Mouse (Mus musculus): ENCODE results near the gene Prkar1a.
A peak's percentile ranks its signal among the peaks of the same experiment; 100 is the strongest.
"Not testable (repeated sequence)": the region's sequence is repeated elsewhere in the genome, so short reads cannot be mapped to it uniquely, and the experiment has no call there.

Prkar1a gene

DNA sequence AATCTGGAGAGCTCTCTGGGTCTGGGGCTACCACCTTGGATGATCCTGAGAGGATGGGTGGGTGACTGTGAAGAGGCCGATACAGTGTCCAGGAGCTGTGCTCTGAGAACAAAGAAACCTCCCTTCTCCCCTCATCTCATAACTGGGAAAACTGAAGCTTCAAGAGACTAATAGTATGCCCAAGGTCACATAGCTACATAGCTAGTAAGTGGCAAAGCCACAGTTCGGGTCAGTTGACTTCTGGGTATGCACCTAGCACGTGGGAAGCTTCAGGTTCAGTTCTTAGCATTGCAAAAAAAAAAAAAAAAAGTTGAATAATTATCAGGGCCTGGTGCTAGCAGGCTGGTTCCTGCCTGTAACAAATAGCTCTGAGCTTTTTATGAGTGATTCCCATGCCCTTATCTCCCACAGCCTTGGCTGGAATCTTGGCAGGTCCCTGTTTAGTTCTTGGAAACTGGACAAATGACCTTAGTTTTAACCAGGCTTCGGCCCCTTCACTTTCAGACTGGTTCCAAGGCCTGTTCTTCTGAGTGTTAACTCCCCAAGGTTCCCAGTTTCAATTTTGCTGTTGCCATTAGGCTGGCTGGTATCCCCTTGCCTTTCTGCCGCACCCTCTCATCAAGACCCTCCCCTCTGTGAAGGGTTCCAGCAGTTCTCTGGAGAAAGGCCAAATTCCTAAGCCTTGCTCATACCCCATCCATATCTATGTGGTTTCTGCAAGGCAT, 7.5 kb upstream of the Prkar1a start:
- DNase-seq (ENCODE audit: low spot score): peak; percentile 87

DNA sequence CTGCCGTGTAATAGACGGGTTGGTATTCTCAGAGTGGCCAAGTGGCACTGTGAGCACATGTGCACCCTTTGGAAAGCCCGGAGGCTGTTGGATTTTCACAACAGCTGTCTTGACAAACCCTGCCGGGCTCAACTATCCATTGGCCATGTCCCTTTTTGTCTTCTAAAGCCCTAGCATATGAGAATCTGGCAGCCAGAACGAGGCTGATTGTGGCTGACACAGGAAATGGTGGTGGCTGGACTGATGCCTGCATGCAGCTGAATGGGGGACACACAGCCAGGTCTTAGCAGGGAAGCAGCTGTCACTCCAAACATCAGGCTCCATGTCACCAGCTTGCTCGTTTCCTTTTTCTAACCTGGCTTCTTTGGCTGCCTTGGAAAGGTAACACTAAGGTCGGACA, 695 bp upstream of the Prkar1a start:
- DNase-seq (ENCODE audit: low spot score): peak; percentile 47

DNA sequence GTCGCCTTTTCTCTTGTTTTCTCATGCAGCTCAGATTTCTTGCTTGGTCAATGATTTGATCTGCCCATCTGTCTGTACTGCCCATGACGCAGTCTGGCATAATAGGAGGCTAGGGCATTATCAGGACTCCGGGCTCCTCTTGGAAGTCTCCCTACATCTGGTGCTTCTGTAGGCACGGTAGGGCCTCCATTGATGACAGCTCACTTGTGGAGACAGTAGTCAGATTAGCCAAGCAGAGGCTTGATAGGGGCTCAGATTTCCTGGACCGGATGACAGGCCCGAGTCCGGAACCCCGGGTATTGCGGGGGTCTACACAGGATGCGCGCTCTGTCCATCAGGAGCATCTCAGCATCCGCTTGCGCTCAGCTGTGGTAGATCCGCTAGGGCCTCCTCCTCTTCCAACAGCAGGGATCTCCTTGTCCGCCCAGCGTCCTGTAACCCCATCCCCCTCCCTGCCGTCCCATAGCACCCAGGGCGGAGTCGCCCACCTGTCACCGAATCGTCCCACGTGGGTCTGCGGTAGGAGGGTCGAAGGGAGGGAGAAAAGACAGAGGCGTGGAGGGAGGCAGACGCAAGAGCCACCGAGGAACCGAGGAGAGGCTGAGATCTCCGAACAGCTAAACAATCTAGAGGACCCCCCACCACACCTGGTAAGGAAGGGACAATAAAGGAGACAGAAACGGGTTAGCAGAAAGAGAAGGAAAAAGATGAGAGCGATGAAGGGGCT, 933 bp downstream of the Prkar1a start:
- peak; percentile 41 for DNase-seq (ENCODE audit: low spot score)

DNA sequence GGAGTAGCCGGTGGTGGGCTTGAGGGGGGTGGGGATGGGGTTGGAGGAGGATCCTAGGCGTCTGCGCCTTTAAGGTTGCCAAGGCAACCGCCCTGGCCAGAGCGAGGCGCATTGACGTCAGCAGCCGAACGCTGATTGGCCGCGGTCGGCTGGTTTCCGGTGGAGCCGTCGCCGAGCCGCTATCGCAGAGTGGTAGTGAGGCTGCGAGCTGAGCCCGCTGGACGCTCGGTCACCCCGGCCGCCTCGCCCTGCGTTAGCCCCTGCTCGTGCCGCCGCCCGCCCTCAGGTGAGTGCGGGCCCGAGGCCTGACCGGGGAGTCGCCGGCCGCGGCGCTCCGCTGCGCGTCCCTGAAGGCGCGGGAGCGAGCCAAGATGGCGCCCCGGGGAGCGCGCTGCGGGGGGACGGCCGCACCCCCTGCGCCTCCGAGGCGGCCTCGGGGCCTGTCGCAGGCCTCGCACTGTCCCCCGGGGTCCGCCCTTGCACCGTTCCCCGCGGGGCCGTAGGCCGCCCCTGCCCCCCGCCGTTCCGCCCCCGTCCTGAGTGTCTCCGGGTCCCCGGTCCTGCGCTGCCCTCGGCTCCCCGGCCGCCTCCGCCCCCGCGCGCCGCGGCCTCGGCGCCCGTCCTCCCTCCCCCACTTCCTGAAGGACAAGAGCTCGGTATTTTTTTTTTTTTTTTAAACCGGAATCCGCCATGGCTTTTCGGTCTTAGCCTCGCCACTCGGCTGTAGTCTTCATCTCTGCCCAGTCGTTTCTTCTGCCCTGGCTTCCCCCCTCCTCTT, 1.8 kb downstream of the Prkar1a start:
- peak; percentile 90 for DNase-seq (ENCODE audit: low spot score)

- peak; percentile 59 for DNase-seq (ENCODE audit: low spot score)
These were observed 2.4 kb downstream of the Prkar1a start for GRCm38 (mm10) chr11:109651566-109652024.

DNA sequence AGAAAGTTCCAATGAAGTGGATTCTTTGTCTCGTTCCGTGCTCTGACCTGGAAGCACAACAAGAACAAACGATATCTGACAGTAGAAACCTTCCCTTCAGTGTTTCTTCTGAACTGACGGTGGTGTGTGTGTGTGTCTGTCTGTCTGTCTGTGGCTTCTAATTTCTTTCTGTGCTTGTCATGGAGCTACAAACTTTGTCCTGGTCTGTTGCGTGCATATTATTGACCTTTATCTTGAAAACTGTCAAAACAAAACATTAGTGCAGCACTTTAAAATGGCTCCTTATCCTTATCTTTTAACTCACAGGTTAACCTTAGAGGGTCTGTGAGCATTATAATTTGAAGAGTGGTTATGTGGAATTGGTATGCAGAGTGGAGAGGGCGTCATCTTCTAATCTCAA, 3.3 kb downstream of the Prkar1a start:
- DNase-seq (ENCODE audit: low spot score): no peak

- no peak for DNase-seq (ENCODE audit: low spot score)
These were observed 4.0 kb downstream of the Prkar1a start for GRCm38 (mm10) chr11:109653201-109653600.

DNA sequence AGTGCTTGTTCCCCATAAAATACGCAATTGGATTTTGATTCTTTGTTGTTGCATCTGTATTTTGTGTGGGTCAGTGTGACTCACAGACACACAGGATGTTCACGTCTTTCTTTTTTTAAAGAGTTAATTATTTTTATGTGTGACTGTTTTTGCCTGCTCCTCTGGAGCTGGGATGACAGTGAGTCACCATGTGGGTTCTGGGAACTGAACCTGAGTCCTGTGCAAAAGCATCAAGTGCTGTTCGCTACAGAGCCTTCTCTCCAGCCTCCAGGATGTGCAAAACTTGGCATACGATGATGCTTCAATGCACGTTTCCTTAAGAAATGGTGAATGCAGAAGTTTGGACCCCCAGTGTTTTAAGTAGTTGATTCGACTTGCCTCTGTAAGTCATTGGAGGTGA, 5.4 kb downstream of the Prkar1a start:
- DNase-seq (ENCODE audit: low spot score): no peak

DNA sequence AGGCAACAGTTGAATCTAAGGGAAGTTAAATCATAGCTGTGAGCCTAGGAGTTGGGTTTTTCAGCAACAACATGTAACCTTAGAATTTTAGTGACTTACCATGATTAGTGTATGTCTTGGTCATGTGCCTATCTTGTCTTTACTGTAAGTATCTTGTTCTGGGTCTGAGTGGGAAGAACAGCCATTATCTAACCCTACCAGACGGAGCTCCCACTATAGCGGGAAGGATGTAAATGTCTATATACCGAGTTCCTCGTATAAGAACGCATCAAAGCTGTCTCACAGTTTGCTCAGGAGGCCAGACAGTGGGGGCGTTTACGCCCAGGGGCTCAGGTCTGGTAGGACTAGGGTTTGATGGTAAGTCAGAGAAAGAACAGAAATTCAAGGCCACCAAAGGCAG, 7.0 kb downstream of the Prkar1a start:
- DNase-seq (ENCODE audit: low spot score): no peak

GRCm38 (mm10) chr11:109660526-109660925, 11.3 kb downstream of the Prkar1a start:
- not testable (repeated sequence) for DNase-seq (ENCODE audit: low spot score)

- no peak for DNase-seq (ENCODE audit: low spot score)
These were observed 15.1 kb downstream of the Prkar1a start for GRCm38 (mm10) chr11:109664293-109664692.

DNA sequence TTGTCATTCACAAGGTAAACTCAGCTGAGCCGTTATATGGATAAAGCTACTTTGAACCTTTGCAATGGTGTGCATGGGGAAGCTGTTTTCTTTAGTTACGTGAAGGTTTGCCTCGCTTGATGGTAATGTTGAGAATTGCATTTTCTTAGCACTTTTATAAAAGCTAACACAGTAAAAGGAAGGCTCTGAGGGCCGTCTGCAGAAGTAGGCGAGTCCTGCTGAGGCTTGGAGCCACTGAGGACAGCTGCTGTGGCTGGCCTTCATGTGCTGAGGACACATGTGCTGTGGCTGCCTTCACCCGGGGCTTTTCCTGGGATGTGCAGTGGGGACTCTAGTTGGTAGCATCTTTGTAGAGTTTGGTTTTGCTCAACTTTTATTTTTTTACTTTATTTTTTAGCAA, 16.2 kb downstream of the Prkar1a start:
- no peak for DNase-seq (ENCODE audit: low spot score)

GRCm38 (mm10) chr11:109666411-109666810, 17.2 kb downstream of the Prkar1a start:
- DNase-seq (ENCODE audit: low spot score): no peak

DNA sequence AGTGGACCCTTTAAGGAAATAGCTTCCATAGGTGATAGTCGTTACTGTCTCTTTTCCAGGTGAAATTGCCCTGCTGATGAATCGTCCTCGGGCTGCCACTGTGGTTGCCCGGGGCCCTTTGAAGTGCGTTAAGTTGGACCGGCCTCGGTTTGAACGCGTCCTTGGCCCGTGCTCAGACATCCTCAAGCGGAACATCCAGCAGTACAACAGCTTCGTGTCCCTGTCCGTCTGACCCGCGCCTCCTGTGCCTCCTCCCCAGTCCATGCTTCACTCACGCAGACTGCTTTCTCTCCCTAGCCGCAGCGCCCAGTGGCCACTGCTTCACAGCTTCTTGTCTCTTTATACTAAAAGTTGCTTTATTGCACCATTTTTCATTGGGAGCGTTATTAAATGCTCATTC, 18.2 kb downstream of the Prkar1a start:
- DNase-seq (ENCODE audit: low spot score): no peak

DNA sequence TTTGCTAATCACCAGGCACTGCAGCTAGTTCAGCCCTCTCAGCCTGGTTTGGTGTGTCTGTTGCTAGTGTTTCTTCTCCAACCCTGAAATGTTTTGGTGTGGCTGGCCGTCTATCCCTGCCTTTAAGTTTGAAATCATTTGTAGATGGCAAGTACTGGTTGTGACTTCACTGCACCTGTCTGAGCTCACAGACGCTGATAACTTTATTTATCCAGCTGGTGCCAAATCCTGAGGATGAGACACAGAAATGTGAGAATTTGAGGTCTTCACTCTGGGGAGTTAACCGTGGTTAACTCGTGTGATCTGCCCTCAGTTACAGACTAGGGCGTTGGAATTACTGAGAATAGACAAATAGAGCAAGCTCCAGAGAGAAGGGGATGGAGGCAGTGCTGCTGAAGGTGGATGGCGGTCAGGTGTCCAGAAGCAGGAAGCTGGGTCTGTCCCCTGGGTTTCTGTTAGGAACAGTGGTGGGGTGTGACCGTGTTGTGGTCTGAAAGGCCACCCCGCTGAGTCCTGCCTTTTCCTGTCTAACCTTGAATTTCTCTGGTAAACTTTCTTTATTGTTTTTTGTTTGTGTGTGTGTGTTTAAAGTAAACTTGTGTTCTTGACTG, 19.0 kb downstream of the Prkar1a start:
- no peak for DNase-seq (ENCODE audit: low spot score)

DNA sequence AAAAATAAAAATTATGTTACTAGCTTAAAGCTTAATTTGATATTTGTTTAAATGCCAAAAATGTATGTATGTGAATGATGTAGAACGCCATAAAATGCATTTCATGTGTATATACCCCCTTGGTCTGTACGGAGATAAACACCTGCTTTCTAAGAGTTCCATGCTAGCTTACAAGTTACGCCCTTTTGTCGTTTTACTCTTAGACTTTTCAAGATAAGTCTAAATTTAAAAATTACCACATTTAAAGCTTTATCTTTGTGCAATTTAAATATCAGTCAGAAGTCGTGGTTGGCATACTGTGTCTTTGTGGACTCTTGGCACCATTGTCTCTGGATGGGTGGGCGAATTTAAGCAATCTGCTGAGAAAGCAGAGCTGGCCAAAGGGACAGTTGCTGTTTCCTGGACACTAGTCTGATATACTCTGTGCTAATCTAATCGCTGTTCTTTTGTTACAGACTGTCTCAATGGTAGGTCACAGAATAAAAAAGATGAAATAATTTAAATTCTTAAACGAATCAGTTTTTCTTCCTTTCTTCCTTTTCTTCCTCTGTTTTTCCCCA, 20.0 kb downstream of the Prkar1a start:
- DNase-seq (ENCODE audit: low spot score): no peak

DNA sequence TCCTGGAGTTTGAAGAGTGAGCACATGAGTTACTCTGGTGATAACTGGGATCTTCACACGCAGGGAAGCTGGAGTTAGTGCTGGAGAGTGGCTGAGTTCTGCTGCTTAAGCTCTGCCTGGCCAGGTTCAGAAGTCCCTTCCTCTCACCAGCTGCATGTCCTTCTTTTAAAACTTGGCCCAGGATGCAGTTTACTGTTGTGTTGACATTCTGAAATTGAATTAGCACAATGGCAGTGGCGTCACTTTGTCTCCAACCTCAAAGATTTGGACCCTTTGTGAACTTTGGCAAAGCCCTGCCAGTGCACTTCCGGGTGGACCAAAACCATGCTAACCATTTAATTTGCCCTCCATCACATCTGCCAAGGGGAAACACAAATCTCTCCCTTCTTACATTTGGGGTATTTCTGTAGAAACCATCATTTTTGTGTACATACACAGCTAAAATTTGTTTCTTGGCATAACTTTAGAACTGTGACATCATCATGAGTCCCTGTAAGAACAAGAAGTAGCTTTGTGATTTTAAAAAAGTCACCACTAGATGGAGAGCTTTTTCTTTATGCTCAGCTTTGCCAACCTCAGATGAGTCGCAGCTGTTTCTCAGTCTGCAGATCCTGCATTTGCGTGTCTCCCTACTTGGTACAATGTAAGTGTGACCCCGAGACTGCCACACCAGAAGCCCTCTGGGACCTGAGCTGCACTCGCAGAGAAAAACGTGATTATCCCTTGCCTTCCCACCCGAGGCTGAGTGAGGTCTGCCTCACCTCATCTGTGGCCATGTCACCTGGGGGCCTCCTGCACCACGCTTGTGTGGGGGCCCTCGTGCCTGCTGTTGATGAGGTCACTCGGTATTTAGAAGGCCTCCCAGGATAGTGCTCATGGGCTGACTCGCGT, 21.1 kb downstream of the Prkar1a start:
- peak; percentile 88 for DNase-seq (ENCODE audit: low spot score)

- peak; percentile 81 for DNase-seq (ENCODE audit: low spot score)
These were observed 22.2 kb downstream of the Prkar1a start for GRCm38 (mm10) chr11:109671136-109672020.

GRCm38 (mm10) chr11:109672021-109672324, 22.8 kb downstream of the Prkar1a start:
- DNase-seq (ENCODE audit: low spot score): no peak

GRCm38 (mm10) chr11:109672396-109672795, 23.2 kb downstream of the Prkar1a start:
- no peak for DNase-seq (ENCODE audit: low spot score)

All from adipocyte (in vitro differentiated cells).